Mouse (Mus musculus) lung, adult 2 months (tissue): Measurements from ENCODE around the gene Dcst1. TPM values are rescaled to one million over a fixed set of nuclear protein-coding genes. Genes with fewer than 3 reads are reported as not detected.

Source experiments
- DNase-seq: peaks from one replicate; pipeline ENCODE4 v3.0.0; 2022
- H3K4me1 ChIP-seq: fragments of 200-500 bp; 2 replicates; pipeline ENCODE4 v1.6.1; 2011; ENCODE audit warnings: low read length; ENCODE audit not compliant: control insufficient read depth, insufficient read depth
- H3K4me3 ChIP-seq: fragments of 200-500 bp; replicated peaks from 2 replicates; pipeline ENCODE3; 2011; ENCODE audit warnings: low read depth, mild to moderate bottlenecking, control low read depth, low read length; ENCODE audit errors: extremely low read depth
- CTCF ChIP-seq: fragments of 200-500 bp; IDR thresholded peaks from 2 replicates; pipeline ENCODE4 v1.5.1; 2011; ENCODE audit warnings: mild to moderate bottlenecking, low read length, control low read depth; ENCODE audit not compliant: insufficient read depth
- POLR2A ChIP-seq: fragments of 200-500 bp; IDR thresholded peaks from 2 replicates; pipeline ENCODE4 v1.6.1; 2011; ENCODE audit warnings: low read depth, mild to moderate bottlenecking, control low read depth, low read length, borderline replicate concordance; ENCODE audit errors: extremely low read depth
- WGBS: fragments of 180-500 bp; shearing (Covaris S2); methylation state at CpG from one replicate; pipeline ENCODE4 v1.1.7; 2018; 5-methylcytosine and 5-hydroxymethylcytosine counted together
- polyA plus RNA-seq: library from polyadenylated mRNA; depleted of rRNA; stranded (reverse); fragments of >200 nt; gene quantifications from 2 replicates; pipeline ENCODE4 v1.2.3, GENCODE M21; 2012; rRNA removed

Gene Dcst1
- polyA plus RNA-seq, 1 experiment = not detected

DNA sequence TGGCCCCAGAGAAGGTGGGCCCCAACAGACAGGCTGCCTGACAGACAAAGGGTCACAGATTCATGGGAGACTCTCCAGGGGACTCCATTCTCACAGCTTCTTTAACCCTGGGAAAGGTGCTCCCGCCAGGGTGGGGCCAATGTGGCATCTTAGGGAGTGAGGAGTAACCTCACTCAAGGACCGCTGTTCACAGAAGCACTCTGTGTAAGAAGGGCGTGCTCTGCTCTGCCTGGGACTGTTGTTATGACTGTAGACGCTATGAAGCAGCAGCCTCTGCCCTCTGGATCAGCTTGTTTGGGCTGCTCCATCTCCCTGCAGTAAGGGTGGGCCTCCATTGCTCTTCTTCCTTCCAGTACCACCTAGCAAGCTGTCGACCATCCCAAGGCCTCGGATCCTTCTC is 60.6 kb downstream of the Dcst1 start:
- WGBS = 50% methylated on average over 6 of the region's 6 CpGs
- Histone ChIP-seq H3K4me1 (peaks cover 3% of the 10 kb centered on the region; the same call in 1 of the 2 replicates), H3K4me3 (no peak overlapping the region)
- TF ChIP-seq CTCF = no peak
- no peak for TF ChIP-seq POLR2A
- no peak for DNase-seq

DNA sequence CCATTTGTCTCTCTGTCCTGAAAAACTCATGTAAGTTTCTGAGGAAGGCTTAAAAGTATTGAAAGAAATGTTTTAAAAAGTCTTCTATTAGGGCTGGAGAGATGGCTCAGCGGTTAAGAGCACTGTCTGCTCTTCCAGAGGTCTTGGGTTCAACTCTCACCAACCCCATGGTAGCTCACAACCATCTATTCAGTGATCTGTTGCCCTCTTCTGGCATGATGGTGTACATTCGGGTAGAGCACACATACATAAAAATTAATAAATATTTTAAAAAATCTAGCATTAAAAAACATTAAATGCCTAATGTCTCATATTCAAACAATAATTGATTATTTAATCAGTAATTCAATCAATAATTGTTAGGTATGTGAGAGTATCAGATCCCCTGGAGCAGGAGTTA is 64.5 kb downstream of the Dcst1 start:
- no peak overlapping the region for H3K4me3 ChIP-seq
- WGBS = 72% methylated on average over 2 of the region's 2 CpGs
- no peak for TF ChIP-seq CTCF
- no peak for TF ChIP-seq POLR2A
- DNase-seq = no peak
- peaks cover 6% of the 10 kb centered on the region; the same call in 1 of the 2 replicates for H3K4me1 ChIP-seq

Other genes starting within 250 kb of the Dcst1 start
- 0.94 and 1.1 TPM in 2 replicates for gene Pklr, start 229.1 kb downstream of the Dcst1 start, polyA plus RNA-seq
- 0.33 and 0.67 TPM in 2 replicates for gene Hcn3, start 205.1 kb downstream of the Dcst1 start, polyA plus RNA-seq
- 55.4 and 67.8 TPM in 2 replicates for gene Clk2, start 200.5 kb downstream of the Dcst1 start, polyA plus RNA-seq
- gene Scamp3, start 187.8 kb downstream of the Dcst1 start, polyA plus RNA-seq = 123 and 127 TPM in 2 replicates
- gene Fam189b, start 182.1 kb downstream of the Dcst1 start, polyA plus RNA-seq = 36.7 and 39.0 TPM in 2 replicates
- 56.4 and 94.2 TPM in 2 replicates for gene Gba, start 162.3 kb downstream of the Dcst1 start, polyA plus RNA-seq
- gene Thbs3, start 150.1 kb downstream of the Dcst1 start, polyA plus RNA-seq = 134 and 139 TPM in 2 replicates
- gene Mtx1, start 138.2 kb downstream of the Dcst1 start, polyA plus RNA-seq = 107 and 110 TPM in 2 replicates
- gene Muc1, start 136.2 kb downstream of the Dcst1 start, polyA plus RNA-seq = 294 and 354 TPM in 2 replicates
- 189 and 252 TPM in 2 replicates for gene Krtcap2, start 119.3 kb downstream of the Dcst1 start, polyA plus RNA-seq
- 11.0 and 11.8 TPM in 2 replicates for gene Trim46, start 118.9 kb downstream of the Dcst1 start, polyA plus RNA-seq
- gene Dpm3, start 105.9 kb downstream of the Dcst1 start, polyA plus RNA-seq = 411 and 476 TPM in 2 replicates
- 228 and 297 TPM in 2 replicates for gene Slc50a1, start 94.7 kb downstream of the Dcst1 start, polyA plus RNA-seq
- gene Efna1, start 84.1 kb downstream of the Dcst1 start, polyA plus RNA-seq = 132 and 134 TPM in 2 replicates
- gene Efna3, start 42.3 kb downstream of the Dcst1 start, polyA plus RNA-seq = 4.1 and 20.3 TPM in 2 replicates
- 7.3 and 9.3 TPM in 2 replicates for gene Efna4, start 27.2 kb downstream of the Dcst1 start, polyA plus RNA-seq
- gene Adam15, start 15.3 kb downstream of the Dcst1 start, polyA plus RNA-seq = 190 and 225 TPM in 2 replicates
- 0.28 and 0.31 TPM in 2 replicates for gene Dcst2, start 3.3 kb downstream of the Dcst1 start, polyA plus RNA-seq
- 63.0 and 64.0 TPM in 2 replicates for gene Zbtb7b, start 29.5 kb upstream of the Dcst1 start, polyA plus RNA-seq
- 0.45 and 1.5 TPM in 2 replicates for gene Lenep, start 37.5 kb upstream of the Dcst1 start, polyA plus RNA-seq
- gene Flad1, start 46.6 kb upstream of the Dcst1 start, polyA plus RNA-seq = 22.9 and 26.6 TPM in 2 replicates
- 6.7 and 11.7 TPM in 2 replicates for gene Cks1b, start 53.1 kb upstream of the Dcst1 start, polyA plus RNA-seq
- 69.8 and 84.6 TPM in 2 replicates for gene Shc1, start 53.2 kb upstream of the Dcst1 start, polyA plus RNA-seq
- 60.6 and 138 TPM in 2 replicates for gene Pygo2, start 65.0 kb upstream of the Dcst1 start, polyA plus RNA-seq
- gene Pbxip1, start 71.5 kb upstream of the Dcst1 start, polyA plus RNA-seq = 66.2 and 78.1 TPM in 2 replicates
- gene Pmvk, start 89.3 kb upstream of the Dcst1 start, polyA plus RNA-seq = 35.3 and 52.1 TPM in 2 replicates
- gene Kcnn3, start 154.9 kb upstream of the Dcst1 start, polyA plus RNA-seq = 6.8 and 7.1 TPM in 2 replicates